Mouse (Mus musculus): Measurements from ENCODE around the gene Smurf1. TPM values are rescaled to one million over a fixed set of nuclear protein-coding genes. Genes with fewer than 3 reads are reported as not detected.

Gene Smurf1
- polyA plus RNA-seq, 1 experiment from 2014 or later, result 13.2 TPM

DNA sequence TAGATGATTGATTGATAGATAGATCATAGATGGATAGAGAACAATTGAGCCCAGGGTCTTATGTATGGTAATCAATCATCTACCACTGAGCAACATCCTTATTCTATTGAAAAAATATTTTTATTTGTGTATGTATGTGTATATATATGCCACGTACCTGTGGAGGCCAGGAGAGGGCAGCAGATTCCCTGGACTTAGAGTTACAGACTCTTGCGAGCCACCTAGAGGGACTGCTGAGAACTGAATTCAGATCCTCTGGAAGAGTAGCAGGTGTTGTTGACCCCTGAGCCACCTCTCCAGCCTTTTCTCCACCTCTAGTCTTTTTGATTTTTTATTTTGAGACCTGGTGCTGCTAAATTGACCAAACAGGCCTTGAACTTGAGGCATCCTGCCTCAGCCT is 32.8 kb upstream of the Smurf1 start:
- no peak overlapping the region for H3K4me2 ChIP-seq (replicated peaks; ENCODE audit: low read depth, low read length)
- 34% methylated on average over 2 of the region's 2 CpGs for WGBS
- TF ChIP-seq EP300 (IDR thresholded peaks at IDR 0.05), result no peak
- peak; percentile 63 for TF ChIP-seq CTCF (IDR thresholded peaks at IDR 0.05)
- H3K36me3 ChIP-seq (ENCODE audit: insufficient read depth, low read length), result no peaks in the 10 kb centered on the region
- ATAC-seq (no peak), DNase-seq (ENCODE audit: low spot score) (peak; percentile 40)
- no peaks in the 10 kb centered on the region for H3K27me3 ChIP-seq (replicated peaks; ENCODE audit: insufficient read depth, low read length)
- no peaks in the 10 kb centered on the region for H3K9me3 ChIP-seq (ENCODE audit: low read length)
- no peak overlapping the region for H3K9ac ChIP-seq (replicated peaks; ENCODE audit: low read depth)
- H3K27ac ChIP-seq (ENCODE audit: low read length), result no peak overlapping the region
- no peak overlapping the region for H3K4me3 ChIP-seq (ENCODE audit: low read depth, low read length)
- H3K4me1 ChIP-seq (ENCODE audit: insufficient read depth, low read depth, low read length), result no peaks in the 10 kb centered on the region

DNA sequence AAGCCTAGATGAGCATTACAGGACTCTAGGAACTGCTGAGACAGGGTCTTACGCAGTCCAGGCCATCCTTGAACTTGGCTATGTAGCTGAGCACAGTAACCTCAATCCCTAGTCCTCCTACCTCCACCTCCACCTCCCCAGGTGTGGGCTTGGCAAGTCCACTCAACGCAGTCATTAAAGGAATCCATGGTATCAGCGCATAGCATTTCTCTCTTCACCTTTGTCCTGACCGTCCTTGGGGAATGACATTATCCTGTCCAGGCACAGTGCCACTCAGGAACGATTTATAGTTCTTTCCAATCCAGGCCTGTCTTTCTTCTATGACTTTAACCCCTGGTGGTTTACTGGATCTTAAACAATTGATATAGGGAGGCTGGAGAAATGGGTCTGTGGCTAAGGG is 24.8 kb upstream of the Smurf1 start:
- H3K36me3 ChIP-seq (ENCODE audit: insufficient read depth, low read length), result no peaks in the 10 kb centered on the region
- H3K9me3 ChIP-seq (ENCODE audit: low read length), result no peaks in the 10 kb centered on the region
- no peaks in the 10 kb centered on the region for H3K4me1 ChIP-seq (ENCODE audit: insufficient read depth, low read depth, low read length)
- ATAC-seq (no peak), DNase-seq (ENCODE audit: low spot score) (no peak)
- no peak overlapping the region for H3K4me3 ChIP-seq (ENCODE audit: low read depth, low read length)
- WGBS, result 63% methylated on average over 5 of the region's 5 CpGs
- TF ChIP-seq EP300 (IDR thresholded peaks at IDR 0.05) (no peak), CTCF (IDR thresholded peaks at IDR 0.05) (no peak)
- no peak overlapping the region for H3K9ac ChIP-seq (replicated peaks; ENCODE audit: low read depth)
- H3K27ac ChIP-seq (ENCODE audit: low read length), result no peak overlapping the region
- no peak overlapping the region for H3K4me2 ChIP-seq (replicated peaks; ENCODE audit: low read depth, low read length)
- no peaks in the 10 kb centered on the region for H3K27me3 ChIP-seq (replicated peaks; ENCODE audit: insufficient read depth, low read length)

DNA sequence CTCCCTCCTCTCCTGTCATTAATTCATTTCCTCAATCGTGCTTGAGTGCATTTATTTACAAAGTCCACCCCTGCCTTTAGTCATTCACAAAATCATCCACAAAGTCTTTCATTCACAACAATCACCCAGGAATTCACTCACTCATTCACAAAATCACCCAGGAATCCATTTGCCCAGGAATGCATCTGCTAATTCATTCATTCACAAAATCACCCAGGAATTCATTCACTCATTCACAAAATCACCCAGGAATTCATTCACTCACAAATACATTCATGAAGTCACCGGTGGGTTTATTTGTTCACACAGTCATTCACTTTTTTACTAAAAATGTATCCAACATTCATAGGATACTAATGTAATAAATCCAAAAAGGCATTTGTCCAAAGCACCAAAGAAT is 24.4 kb upstream of the Smurf1 start:
- no peaks in the 10 kb centered on the region for H3K36me3 ChIP-seq (ENCODE audit: insufficient read depth, low read length)
- DNase-seq (ENCODE audit: low spot score) (no peak), ATAC-seq (no peak)
- no peak overlapping the region for H3K27ac ChIP-seq (ENCODE audit: low read length)
- WGBS, result 59% methylated on average over 2 of the region's 2 CpGs
- TF ChIP-seq CTCF (IDR thresholded peaks at IDR 0.05), result no peak
- TF ChIP-seq EP300 (IDR thresholded peaks at IDR 0.05), result no peak
- no peak overlapping the region for H3K4me3 ChIP-seq (ENCODE audit: low read depth, low read length)
- H3K27me3 ChIP-seq (replicated peaks; ENCODE audit: insufficient read depth, low read length), result no peaks in the 10 kb centered on the region
- H3K4me1 ChIP-seq (ENCODE audit: insufficient read depth, low read depth, low read length), result no peaks in the 10 kb centered on the region
- H3K9me3 ChIP-seq (ENCODE audit: low read length), result no peaks in the 10 kb centered on the region
- no peak overlapping the region for H3K4me2 ChIP-seq (replicated peaks; ENCODE audit: low read depth, low read length)
- no peak overlapping the region for H3K9ac ChIP-seq (replicated peaks; ENCODE audit: low read depth)

DNA sequence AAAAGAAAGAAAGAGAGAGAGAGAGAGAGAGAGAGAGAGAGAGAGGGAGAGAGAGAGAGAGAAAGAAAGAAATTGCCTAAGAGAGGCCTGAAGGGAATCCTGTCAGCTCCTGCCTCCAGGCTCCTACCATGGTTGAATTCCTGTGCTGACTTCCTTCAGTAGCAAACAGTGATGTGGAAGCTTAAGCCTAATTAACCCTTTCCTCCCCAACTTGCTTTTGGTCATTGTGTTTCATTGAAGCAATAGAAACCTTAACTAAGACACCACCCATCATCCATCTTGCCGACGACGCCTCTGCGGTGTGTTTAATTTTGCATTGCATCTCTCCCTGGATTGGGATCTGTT is 23.4 kb upstream of the Smurf1 start:
- DNase-seq (ENCODE audit: low spot score), result no peak
- no peaks in the 10 kb centered on the region for H3K4me1 ChIP-seq (ENCODE audit: insufficient read depth, low read depth, low read length)
- H3K27ac ChIP-seq (ENCODE audit: low read length), result no peak overlapping the region
- no peak overlapping the region for H3K4me2 ChIP-seq (replicated peaks; ENCODE audit: low read depth, low read length)
- H3K4me3 ChIP-seq (ENCODE audit: low read depth, low read length), result no peak overlapping the region
- H3K27me3 ChIP-seq (replicated peaks; ENCODE audit: insufficient read depth, low read length), result no peaks in the 10 kb centered on the region
- 0 out of 2 replicates have a peak, but pooled peaks have one; percentile 5 for ATAC-seq
- whole genome bisulfite sequencing, result 70% methylated on average over 4 of the region's 4 CpGs
- no peaks in the 10 kb centered on the region for H3K36me3 ChIP-seq (ENCODE audit: insufficient read depth, low read length)
- TF ChIP-seq EP300 (IDR thresholded peaks at IDR 0.05) (no peak), CTCF (IDR thresholded peaks at IDR 0.05) (no peak)
- H3K9me3 ChIP-seq (ENCODE audit: low read length), result no peaks in the 10 kb centered on the region
- no peak overlapping the region for H3K9ac ChIP-seq (replicated peaks; ENCODE audit: low read depth)

DNA sequence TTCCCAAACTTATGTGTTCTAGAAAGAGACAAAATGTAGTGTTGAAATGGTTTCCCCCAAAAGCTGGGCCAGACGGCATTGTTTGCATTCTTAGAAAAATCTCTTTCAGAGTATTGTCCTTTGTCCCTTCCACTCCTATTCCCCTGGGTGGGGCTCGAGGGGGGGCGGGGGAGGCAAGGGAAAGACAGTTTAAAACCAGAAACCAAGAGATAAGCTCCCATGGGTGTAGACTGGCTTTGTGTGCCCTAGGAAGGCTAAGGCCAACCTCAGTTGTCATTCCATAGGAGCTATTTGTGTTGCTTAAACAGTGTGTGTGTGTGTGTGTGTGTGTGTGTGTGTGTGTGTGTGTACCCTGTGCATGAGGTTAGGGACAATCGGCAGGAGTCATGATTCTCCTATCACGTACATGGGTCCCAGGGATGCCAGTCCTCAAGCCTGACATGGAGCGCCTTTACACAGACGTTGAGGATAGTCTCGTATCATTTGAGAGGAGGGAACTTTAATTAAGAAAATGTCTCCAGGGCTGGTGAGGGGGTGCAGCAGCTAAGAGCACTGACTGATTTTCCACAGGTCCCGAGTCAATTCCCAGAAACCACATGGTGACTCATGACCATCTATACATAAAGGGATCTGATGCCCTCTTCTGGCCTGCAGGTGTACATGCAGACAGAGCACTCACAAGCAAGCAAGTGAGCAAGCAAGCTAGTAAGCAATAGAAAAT is 22.9 kb upstream of the Smurf1 start:
- TF ChIP-seq EP300 (IDR thresholded peaks at IDR 0.05) (no peak), CTCF (IDR thresholded peaks at IDR 0.05) (peak; percentile 86)
- Histone ChIP-seq H3K27ac (ENCODE audit: low read length) (no peak overlapping the region), H3K4me3 (ENCODE audit: low read depth, low read length) (no peak overlapping the region), H3K36me3 (ENCODE audit: insufficient read depth, low read length) (no peaks in the 10 kb centered on the region), H3K4me2 (replicated peaks; ENCODE audit: low read depth, low read length) (no peak overlapping the region), H3K9me3 (ENCODE audit: low read length) (no peaks in the 10 kb centered on the region), H3K4me1 (ENCODE audit: insufficient read depth, low read depth, low read length) (no peaks in the 10 kb centered on the region), H3K9ac (replicated peaks; ENCODE audit: low read depth) (no peak overlapping the region), H3K27me3 (replicated peaks; ENCODE audit: insufficient read depth, low read length) (no peaks in the 10 kb centered on the region)
- ATAC-seq, result peak; percentile 71
- DNase-seq (ENCODE audit: low spot score), result peak; percentile 90
- 42% methylated on average over 9 of the region's 9 CpGs for WGBS

DNA sequence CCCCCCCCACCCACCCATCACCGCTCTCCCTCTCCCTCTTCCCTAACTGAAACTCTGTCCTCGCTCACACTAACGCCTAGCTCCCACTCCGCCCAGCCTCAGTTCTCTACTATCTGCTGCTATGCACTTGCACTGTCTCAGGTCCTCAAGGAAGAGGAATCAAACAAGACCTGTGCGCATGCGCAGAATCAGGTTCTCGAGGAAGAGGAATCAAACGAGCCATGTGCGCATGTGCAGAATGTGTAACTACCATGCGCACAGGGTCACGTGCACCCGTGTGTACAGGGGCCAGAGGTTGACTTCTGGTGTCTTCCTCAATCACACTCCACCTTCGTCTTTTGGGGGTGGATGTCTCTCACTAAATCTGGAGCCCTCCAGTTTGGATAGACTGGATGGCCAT is 21.9 kb upstream of the Smurf1 start:
- DNase-seq (ENCODE audit: low spot score), result no peak
- no peaks in the 10 kb centered on the region for H3K27me3 ChIP-seq (replicated peaks; ENCODE audit: insufficient read depth, low read length)
- ATAC-seq, result no peak
- 86% methylated on average over 13 of the region's 13 CpGs for WGBS
- no peak overlapping the region for H3K9ac ChIP-seq (replicated peaks; ENCODE audit: low read depth)
- H3K36me3 ChIP-seq (ENCODE audit: insufficient read depth, low read length), result no peaks in the 10 kb centered on the region
- TF ChIP-seq CTCF (IDR thresholded peaks at IDR 0.05) (no peak), EP300 (IDR thresholded peaks at IDR 0.05) (no peak)
- no peaks in the 10 kb centered on the region for H3K4me1 ChIP-seq (ENCODE audit: insufficient read depth, low read depth, low read length)
- H3K27ac ChIP-seq (ENCODE audit: low read length), result no peak overlapping the region
- no peak overlapping the region for H3K4me3 ChIP-seq (ENCODE audit: low read depth, low read length)
- no peak overlapping the region for H3K4me2 ChIP-seq (replicated peaks; ENCODE audit: low read depth, low read length)
- no peaks in the 10 kb centered on the region for H3K9me3 ChIP-seq (ENCODE audit: low read length)

DNA sequence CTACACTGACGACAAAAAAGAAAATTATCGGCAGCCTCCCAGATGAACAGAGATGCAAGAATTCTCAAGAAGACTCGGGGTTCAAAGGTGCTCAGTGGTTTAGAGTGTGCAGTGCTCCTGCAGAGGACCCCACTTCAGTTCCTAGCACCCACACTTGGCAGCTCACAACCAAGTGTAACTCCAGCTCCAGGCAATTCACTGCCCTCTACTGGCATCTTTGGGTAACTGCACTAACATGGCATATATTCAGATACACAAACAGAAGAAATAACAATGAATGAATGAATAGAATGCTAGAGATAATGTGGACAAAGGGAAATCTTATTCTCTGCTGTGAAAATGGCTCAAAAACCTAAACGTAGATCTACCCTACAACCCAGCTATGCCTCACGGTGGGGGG is 19.2 kb upstream of the Smurf1 start:
- Histone ChIP-seq H3K9me3 (ENCODE audit: low read length) (no peaks in the 10 kb centered on the region), H3K4me1 (ENCODE audit: insufficient read depth, low read depth, low read length) (no peaks in the 10 kb centered on the region), H3K27me3 (replicated peaks; ENCODE audit: insufficient read depth, low read length) (no peaks in the 10 kb centered on the region), H3K9ac (replicated peaks; ENCODE audit: low read depth) (no peak overlapping the region), H3K36me3 (ENCODE audit: insufficient read depth, low read length) (no peaks in the 10 kb centered on the region), H3K4me2 (replicated peaks; ENCODE audit: low read depth, low read length) (no peak overlapping the region), H3K27ac (ENCODE audit: low read length) (no peak overlapping the region), H3K4me3 (ENCODE audit: low read depth, low read length) (no peak overlapping the region)
- 91% methylated on average over 5 of the region's 5 CpGs for WGBS
- ATAC-seq (no peak), DNase-seq (ENCODE audit: low spot score) (no peak)
- TF ChIP-seq CTCF (IDR thresholded peaks at IDR 0.05), result peak; percentile 42; the same call in 1 of the 2 replicates
- TF ChIP-seq EP300 (IDR thresholded peaks at IDR 0.05), result no peak
